Mouse (Mus musculus): ENCODE results near the gene St8sia2. TPM values are rescaled to one million over a fixed set of nuclear protein-coding genes. Genes with fewer than 3 reads are reported as not detected.
A peak's percentile ranks its signal among the peaks of the same experiment; 100 is the strongest.

Gene St8sia2
- polyA plus RNA-seq (2016; fragmentation: Nextera tagmentation; extraction: Ambion mirVana): 46.5 and 56.4 TPM in 2 replicates

GRCm38 (mm10) chr7:74013601-74014175, at the start of gene St8sia2:
Gene St8sia2, minus strand, starts transcription at chr7:74013690.
- under 1% methylated on average over 33 of the region's 42 CpGs for WGBS
- Histone ChIP-seq H3K9ac (peak within 1 kb of the TSS; percentile 98), H3K4me3 (peak within 1 kb of the TSS; percentile 92), H3K27me3 (replicated peaks) (0 out of 2 replicates have a peak, but pooled peaks cover 5% of the 10 kb centered on the region), H3K36me3 (no peaks in the 10 kb centered on the region), H3K27ac (peak within 1 kb of the TSS; percentile 91), H3K9me3 (no peaks in the 10 kb centered on the region), H3K4me1 (peaks cover 44% of the 10 kb centered on the region), H3K4me2 (replicated peaks) (peak within 1 kb of the TSS; percentile 65)
- peak; percentile 89 for ATAC-seq (ENCODE audit: low FRiP score, low read depth)

DNA sequence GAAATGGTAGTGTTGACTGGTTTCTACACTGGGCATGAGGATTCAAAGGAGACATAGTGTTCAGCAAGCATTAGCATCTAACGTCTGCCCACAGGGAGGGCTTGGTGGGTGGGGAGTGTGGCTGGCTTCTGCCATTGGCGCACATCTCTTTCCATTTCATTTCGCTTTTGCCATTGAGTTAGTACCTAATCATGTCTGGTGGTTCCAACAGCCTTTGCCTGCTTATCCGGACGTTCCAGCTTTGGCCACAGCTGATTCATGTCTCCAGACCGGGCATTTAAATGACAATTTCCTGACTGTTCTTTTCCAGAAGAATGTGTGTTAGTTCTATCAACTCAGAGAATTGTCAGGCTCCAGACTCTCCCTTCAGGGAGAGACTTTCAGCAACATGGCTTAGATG, 47.6 kb upstream of the St8sia2 start:
- 92% methylated on average over 6 of the region's 6 CpGs for WGBS

GRCm38 (mm10) chr7:74060306-74060946, 46.9 kb upstream of the St8sia2 start:
- H3K36me3 ChIP-seq: no peaks in the 10 kb centered on the region
- H3K9me3 ChIP-seq: no peaks in the 10 kb centered on the region
- ATAC-seq (ENCODE audit: low FRiP score, low read depth): no peak
- no peak overlapping the region for H3K4me3 ChIP-seq
- 90% methylated on average over 3 of the region's 3 CpGs for WGBS
- H3K27me3 ChIP-seq (replicated peaks): no peaks in the 10 kb centered on the region
- no peak overlapping the region for H3K4me2 ChIP-seq (replicated peaks)
- no peak overlapping the region for H3K27ac ChIP-seq
- no peaks in the 10 kb centered on the region for H3K4me1 ChIP-seq
- H3K9ac ChIP-seq: no peak overlapping the region

More for the DNA sequence above, 47.6 kb upstream of the St8sia2 start:
- Histone ChIP-seq H3K27me3 (replicated peaks) (no peaks in the 10 kb centered on the region), H3K9ac (no peak overlapping the region), H3K4me3 (no peak overlapping the region), H3K36me3 (no peaks in the 10 kb centered on the region), H3K27ac (no peak overlapping the region), H3K4me2 (replicated peaks) (no peak overlapping the region), H3K9me3 (no peaks in the 10 kb centered on the region), H3K4me1 (no peaks in the 10 kb centered on the region)
- ATAC-seq (ENCODE audit: low FRiP score, low read depth): no peak

DNA sequence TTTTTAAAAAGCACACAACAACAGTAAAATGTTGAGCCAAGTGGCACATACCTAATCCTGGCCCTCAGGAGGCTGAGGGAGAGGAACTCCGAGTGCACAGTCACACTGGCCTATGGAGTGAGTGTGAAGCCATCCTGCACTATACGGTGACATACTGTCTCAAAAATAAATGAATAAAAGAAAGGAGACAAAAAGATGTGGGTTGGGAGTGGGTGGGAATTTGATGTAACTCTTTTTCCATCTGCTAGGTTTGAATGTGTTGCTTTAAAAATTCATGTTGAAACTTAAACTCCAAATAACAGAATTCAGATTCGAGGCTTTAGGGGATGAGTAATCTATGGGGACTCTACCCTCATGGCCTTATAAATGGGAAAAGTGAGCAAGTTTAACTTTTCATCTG, 46.2 kb upstream of the St8sia2 start:
- no peak for ATAC-seq (ENCODE audit: low FRiP score, low read depth)
- 86% methylated on average over 3 of the region's 3 CpGs for WGBS
- Histone ChIP-seq H3K27me3 (replicated peaks) (no peaks in the 10 kb centered on the region), H3K4me2 (replicated peaks) (no peak overlapping the region), H3K27ac (no peak overlapping the region), H3K4me1 (no peaks in the 10 kb centered on the region), H3K9me3 (no peaks in the 10 kb centered on the region), H3K4me3 (no peak overlapping the region), H3K36me3 (no peaks in the 10 kb centered on the region), H3K9ac (no peak overlapping the region)

DNA sequence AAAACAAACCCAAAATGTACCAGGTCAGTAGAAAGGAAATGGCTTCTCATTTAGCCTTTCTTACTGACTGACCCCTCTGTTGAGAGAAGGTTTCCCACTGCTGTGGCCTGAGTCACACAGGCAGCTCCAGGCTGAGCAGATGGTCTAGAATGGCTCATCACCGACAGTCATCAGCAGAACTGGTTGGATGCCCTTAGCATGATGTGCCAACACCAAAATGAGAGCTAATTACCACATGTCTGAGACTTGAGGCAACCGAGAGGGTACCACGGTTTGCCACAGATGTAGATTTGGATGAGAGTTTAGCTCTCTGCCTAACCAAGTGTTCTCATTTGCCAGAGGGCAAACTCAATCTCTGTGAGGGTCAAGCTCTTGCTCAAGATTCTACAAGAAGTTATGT, 42.3 kb upstream of the St8sia2 start:
- WGBS: 93% methylated on average over 3 of the region's 3 CpGs
- no peak for ATAC-seq (ENCODE audit: low FRiP score, low read depth)
- no peaks in the 10 kb centered on the region for H3K4me1 ChIP-seq
- H3K27me3 ChIP-seq (replicated peaks): no peaks in the 10 kb centered on the region
- H3K36me3 ChIP-seq: no peaks in the 10 kb centered on the region
- no peak overlapping the region for H3K27ac ChIP-seq
- no peaks in the 10 kb centered on the region for H3K9me3 ChIP-seq
- no peak overlapping the region for H3K4me2 ChIP-seq (replicated peaks)
- H3K9ac ChIP-seq: no peak overlapping the region
- H3K4me3 ChIP-seq: no peak overlapping the region

DNA sequence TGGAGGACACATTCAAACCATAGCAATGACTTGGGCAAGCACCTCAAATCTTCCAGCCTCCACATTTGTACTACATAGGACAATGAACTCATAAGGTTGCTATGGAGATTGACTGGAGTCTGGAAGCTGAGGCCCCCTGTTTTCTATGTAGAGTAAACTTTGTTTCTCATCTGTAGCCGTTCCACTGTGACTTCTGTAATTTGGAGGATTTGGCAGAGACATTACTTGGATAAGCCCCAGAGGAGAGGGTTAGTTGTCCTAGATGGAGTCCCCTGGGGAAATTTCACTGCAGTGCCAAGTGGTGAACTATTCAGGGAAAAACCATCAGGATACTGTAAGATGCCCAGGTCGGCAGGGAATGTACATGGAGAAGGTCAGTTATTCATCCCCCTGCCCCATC, 34.1 kb upstream of the St8sia2 start:
- no peaks in the 10 kb centered on the region for H3K36me3 ChIP-seq
- H3K4me1 ChIP-seq: peaks cover 4% of the 10 kb centered on the region; the same call in 1 of the 2 replicates
- no peak overlapping the region for H3K9ac ChIP-seq
- H3K4me2 ChIP-seq (replicated peaks): no peak overlapping the region
- no peaks in the 10 kb centered on the region for H3K27me3 ChIP-seq (replicated peaks)
- no peaks in the 10 kb centered on the region for H3K9me3 ChIP-seq
- H3K27ac ChIP-seq: no peak overlapping the region
- 74% methylated on average over 2 of the region's 2 CpGs for WGBS
- ATAC-seq (ENCODE audit: low FRiP score, low read depth): no peak
- no peak overlapping the region for H3K4me3 ChIP-seq

- peaks cover 4% of the 10 kb centered on the region; the same call in 1 of the 2 replicates for H3K4me1 ChIP-seq
- no peaks in the 10 kb centered on the region for H3K36me3 ChIP-seq
- H3K9ac ChIP-seq: no peak overlapping the region
- no peaks in the 10 kb centered on the region for H3K9me3 ChIP-seq
- ATAC-seq (ENCODE audit: low FRiP score, low read depth): no peak
- 90% methylated on average over 8 of the region's 8 CpGs for WGBS
- no peaks in the 10 kb centered on the region for H3K27me3 ChIP-seq (replicated peaks)
- H3K27ac ChIP-seq: no peak overlapping the region
- no peak overlapping the region for H3K4me3 ChIP-seq
- H3K4me2 ChIP-seq (replicated peaks): no peak overlapping the region
Observed at GRCm38 (mm10) chr7:74045166-74045957, 31.9 kb upstream of the St8sia2 start.

- H3K27ac ChIP-seq: no peak overlapping the region
- no peak overlapping the region for H3K4me3 ChIP-seq
- no peak overlapping the region for H3K9ac ChIP-seq
- no peaks in the 10 kb centered on the region for H3K9me3 ChIP-seq
- peaks cover 4% of the 10 kb centered on the region; the same call in 1 of the 2 replicates for H3K4me1 ChIP-seq
- 52% methylated on average over 13 of the region's 13 CpGs for WGBS
- ATAC-seq (ENCODE audit: low FRiP score, low read depth): no peak
- no peak overlapping the region for H3K4me2 ChIP-seq (replicated peaks)
- H3K27me3 ChIP-seq (replicated peaks): no peaks in the 10 kb centered on the region
- no peaks in the 10 kb centered on the region for H3K36me3 ChIP-seq
Observed at GRCm38 (mm10) chr7:74043562-74044138, 30.2 kb upstream of the St8sia2 start.

- no peaks in the 10 kb centered on the region for H3K27me3 ChIP-seq (replicated peaks)
- H3K9ac ChIP-seq: no peak overlapping the region
- H3K9me3 ChIP-seq: no peaks in the 10 kb centered on the region
- H3K4me3 ChIP-seq: no peak overlapping the region
- no peaks in the 10 kb centered on the region for H3K36me3 ChIP-seq
- no peaks in the 10 kb centered on the region for H3K4me1 ChIP-seq
- no peak overlapping the region for H3K4me2 ChIP-seq (replicated peaks)
- no peak overlapping the region for H3K27ac ChIP-seq
- 21% methylated on average over 5 of the region's 5 CpGs for WGBS
- no peak for ATAC-seq (ENCODE audit: low FRiP score, low read depth)
Observed at GRCm38 (mm10) chr7:74025007-74025406, 11.5 kb upstream of the St8sia2 start.

DNA sequence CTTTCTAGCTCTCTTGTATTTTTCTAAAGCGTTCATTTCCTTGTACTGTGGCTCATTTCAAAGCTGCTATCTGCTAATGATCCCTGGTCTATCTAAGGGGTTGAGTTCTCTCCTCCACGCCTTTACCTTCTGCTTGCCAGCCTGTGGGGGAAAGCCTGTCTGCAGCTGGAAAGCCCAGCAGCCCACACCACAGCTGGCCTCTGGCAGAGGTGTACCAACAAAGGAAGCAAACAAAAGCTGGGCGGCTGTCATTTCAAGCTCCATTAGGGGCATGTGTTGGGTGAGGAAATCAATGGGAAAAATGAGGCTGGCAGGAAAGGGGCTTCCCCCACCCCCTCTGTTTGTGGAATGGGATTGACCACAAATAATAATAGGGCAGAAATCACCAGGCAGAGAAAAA, 10.7 kb upstream of the St8sia2 start:
- Histone ChIP-seq H3K36me3 (no peaks in the 10 kb centered on the region), H3K27ac (no peak overlapping the region), H3K4me3 (no peak overlapping the region), H3K4me1 (no peaks in the 10 kb centered on the region), H3K9me3 (no peaks in the 10 kb centered on the region), H3K4me2 (replicated peaks) (no peak overlapping the region), H3K9ac (no peak overlapping the region), H3K27me3 (replicated peaks) (no peaks in the 10 kb centered on the region)
- ATAC-seq (ENCODE audit: low FRiP score, low read depth): no peak
- WGBS: 42% methylated on average over 3 of the region's 3 CpGs

DNA sequence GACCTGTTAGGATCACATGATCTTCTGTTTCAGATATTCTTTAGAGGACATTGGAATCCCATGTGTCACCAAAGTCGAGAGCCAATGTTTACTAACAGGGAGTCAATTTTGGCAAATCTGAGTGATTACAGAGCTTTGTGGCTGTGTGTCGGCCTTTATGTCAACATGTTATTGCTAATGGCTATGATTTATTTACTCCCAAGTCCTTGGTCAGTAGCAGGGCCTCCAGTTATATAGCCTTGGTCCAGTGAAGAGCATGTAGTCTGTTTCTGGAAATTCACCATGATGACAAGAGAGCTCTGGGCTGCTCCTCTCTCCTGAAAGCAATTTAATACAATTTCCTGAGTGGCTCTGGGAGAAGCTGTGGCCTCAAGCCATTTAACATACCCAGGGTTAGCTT, 9.1 kb upstream of the St8sia2 start:
- no peak overlapping the region for H3K4me3 ChIP-seq
- no peaks in the 10 kb centered on the region for H3K27me3 ChIP-seq (replicated peaks)
- no peak for ATAC-seq (ENCODE audit: low FRiP score, low read depth)
- no peak overlapping the region for H3K9ac ChIP-seq
- no peaks in the 10 kb centered on the region for H3K36me3 ChIP-seq
- H3K4me2 ChIP-seq (replicated peaks): no peak overlapping the region
- no peaks in the 10 kb centered on the region for H3K4me1 ChIP-seq
- WGBS: 67% methylated on average over 2 of the region's 2 CpGs
- no peak overlapping the region for H3K27ac ChIP-seq
- no peaks in the 10 kb centered on the region for H3K9me3 ChIP-seq

- no peaks in the 10 kb centered on the region for H3K27me3 ChIP-seq (replicated peaks)
- no peaks in the 10 kb centered on the region for H3K4me1 ChIP-seq
- WGBS: 88% methylated on average over 6 of the region's 6 CpGs
- H3K9me3 ChIP-seq: no peaks in the 10 kb centered on the region
- no peaks in the 10 kb centered on the region for H3K36me3 ChIP-seq
- H3K4me3 ChIP-seq: no peak overlapping the region
- ATAC-seq (ENCODE audit: low FRiP score, low read depth): no peak
- no peak overlapping the region for H3K4me2 ChIP-seq (replicated peaks)
- no peak overlapping the region for H3K9ac ChIP-seq
- no peak overlapping the region for H3K27ac ChIP-seq
Observed at GRCm38 (mm10) chr7:74021771-74022170, 8.3 kb upstream of the St8sia2 start.
